Mouse (Mus musculus) E14TG2a.4 (cell line): ENCODE measurements at regions not wholly inside any gene's neighbourhood (a gene's known extent, or its start where the extent isn't known, plus 50 kb on each side); places are given as distances from the start of the nearest gene placed in this dataset.

Experiments used
- CTCF ChIP-seq: conservative IDR thresholded peaks from 2 replicates; pipeline ENCODE4 v1.5.1; 2014; ENCODE audit warnings: low read length
- NANOG ChIP-seq: IDR thresholded peaks from 2 replicates; pipeline ENCODE4 v1.6.1; 2014; ENCODE audit warnings: borderline replicate concordance, low read length, mixed read lengths

DNA sequence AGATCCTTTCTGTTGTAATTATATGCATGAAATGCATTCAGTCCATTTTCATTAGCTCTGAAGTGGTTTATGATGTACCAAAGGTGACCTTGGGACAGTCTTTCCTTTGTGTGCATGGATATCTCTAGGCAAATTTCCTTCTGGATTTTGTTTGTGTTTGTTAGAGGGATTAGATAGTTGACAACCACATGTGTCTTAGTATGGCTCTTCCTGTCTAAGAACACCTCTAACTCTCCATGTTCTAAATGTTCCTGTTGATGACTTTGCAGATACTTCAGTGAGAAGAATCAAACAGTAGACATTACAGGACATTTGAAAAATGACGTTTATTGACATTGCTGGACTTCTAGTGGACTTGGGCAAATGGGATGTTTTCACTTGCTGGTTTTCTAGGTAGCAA is 436.5 kb upstream of the Nrp1 start:
- no peak for TF ChIP-seq CTCF
- no peak for TF ChIP-seq NANOG
